Mouse (Mus musculus) liver, embryonic 15.5 days (tissue): ENCODE results near the gene Lamb2. TPM values are rescaled to one million over a fixed set of nuclear protein-coding genes. Genes with fewer than 3 reads are reported as not detected.

Source experiments
- ATAC-seq: fragments of 200-750 bp; cut with Nextera tagmentation; 2 replicates; pipeline ENCODE4 v1.8.0; 2017; ENCODE audit warnings: moderate number of reproducible peaks, mild to moderate bottlenecking, moderate library complexity; ENCODE audit not compliant: insufficient read depth
- H3K27ac ChIP-seq: fragments of 300-500 bp; sonication (generic); replicated peaks from 2 replicates; pipeline ENCODE4 v1.5.1; 2015; ENCODE audit warnings: mild to moderate bottlenecking, inconsistent platforms
- H3K27me3 ChIP-seq: fragments of 300-500 bp; sonication (generic); 2 replicates; pipeline ENCODE4 v1.6.1; 2015; ENCODE audit warnings: mild to moderate bottlenecking, inconsistent platforms
- H3K36me3 ChIP-seq: fragments of 300-500 bp; sonication (generic); replicated peaks from 2 replicates; pipeline ENCODE4 v1.6.1; 2015; ENCODE audit warnings: moderate library complexity, mild to moderate bottlenecking, inconsistent platforms
- H3K4me1 ChIP-seq: fragments of 300-500 bp; sonication (generic); replicated peaks from 2 replicates; pipeline ENCODE4 v1.6.1; 2015; ENCODE audit warnings: inconsistent platforms
- H3K4me2 ChIP-seq: fragments of 300-500 bp; sonication (generic); 2 replicates; pipeline ENCODE4 v1.6.1; 2015; ENCODE audit warnings: moderate library complexity, mild to moderate bottlenecking, inconsistent platforms
- H3K4me3 ChIP-seq: fragments of 300-500 bp; sonication (generic); replicated peaks from 2 replicates; pipeline ENCODE4 v1.5.1; 2015; ENCODE audit warnings: mild to moderate bottlenecking, inconsistent platforms
- H3K9ac ChIP-seq: fragments of 300-500 bp; sonication (generic); 2 replicates; pipeline ENCODE4 v1.6.1; 2015; ENCODE audit warnings: moderate library complexity, mild to moderate bottlenecking, inconsistent platforms
- H3K9me3 ChIP-seq: fragments of 300-500 bp; sonication (generic); replicated peaks from 2 replicates; pipeline ENCODE4 v1.6.1; 2016; ENCODE audit warnings: inconsistent platforms
- WGBS: fragments of 180-500 bp; shearing (Covaris S2); methylation state at CpG from one replicate; pipeline ENCODE4 v1.1.7; 2015; ENCODE audit warnings: mixed read lengths; ENCODE audit not compliant: insufficient replicate concordance; 5-methylcytosine and 5-hydroxymethylcytosine counted together
- polyA plus RNA-seq: library from polyadenylated mRNA; unstranded; fragments of >200 nt; fragmentation: Nextera tagmentation; extraction: Ambion mirVana; gene quantifications from 2 replicates; pipeline ENCODE4 v1.2.1, GENCODE M21; 2015

The Lamb2 gene
- polyA plus RNA-seq, 1 experiment from 2014 or later: 8.5 TPM

- Histone ChIP-seq H3K27ac (no peak overlapping the region), H3K9ac (no peak overlapping the region), H3K4me3 (no peak overlapping the region), H3K27me3 (peaks cover 18% of the 10 kb centered on the region), H3K36me3 (peaks cover 6% of the 10 kb centered on the region; the same call in 1 of the 2 replicates), H3K4me2 (no peak overlapping the region), H3K4me1 (peaks cover 20% of the 10 kb centered on the region), H3K9me3 (no peaks in the 10 kb centered on the region)
- ATAC-seq: no peak
- 87% methylated on average over 18 of the region's 18 CpGs for WGBS
Observed at GRCm38 (mm10) chr9:108483051-108483790, 3.7 kb downstream of the Lamb2 start.

GRCm38 (mm10) chr9:108484021-108484420, 4.5 kb downstream of the Lamb2 start:
- WGBS: 79% methylated on average over 15 of the region's 15 CpGs
- ATAC-seq: no peak
- Histone ChIP-seq H3K4me2 (no peak overlapping the region), H3K27ac (no peak overlapping the region), H3K9me3 (no peaks in the 10 kb centered on the region), H3K36me3 (peaks cover 6% of the 10 kb centered on the region; the same call in 1 of the 2 replicates), H3K4me1 (peaks cover 15% of the 10 kb centered on the region), H3K9ac (no peak overlapping the region), H3K27me3 (peaks cover 13% of the 10 kb centered on the region; the same call in 1 of the 2 replicates), H3K4me3 (no peak overlapping the region)

- no peak for ATAC-seq
- no peak overlapping the region for H3K9ac ChIP-seq
- peaks cover 6% of the 10 kb centered on the region; the same call in 1 of the 2 replicates for H3K36me3 ChIP-seq
- 78% methylated on average over 19 of the region's 19 CpGs for WGBS
- H3K4me2 ChIP-seq: no peak overlapping the region
- H3K27ac ChIP-seq: no peak overlapping the region
- H3K9me3 ChIP-seq: no peaks in the 10 kb centered on the region
- no peak overlapping the region for H3K4me3 ChIP-seq
- peaks cover 11% of the 10 kb centered on the region for H3K4me1 ChIP-seq
- H3K27me3 ChIP-seq: no peaks in the 10 kb centered on the region
Observed at GRCm38 (mm10) chr9:108485301-108485875, 5.9 kb downstream of the Lamb2 start.

- Histone ChIP-seq H3K9me3 (no peaks in the 10 kb centered on the region), H3K4me2 (no peak overlapping the region), H3K9ac (no peak overlapping the region), H3K27ac (no peak overlapping the region), H3K27me3 (no peaks in the 10 kb centered on the region), H3K4me1 (peaks cover 19% of the 10 kb centered on the region), H3K4me3 (no peak overlapping the region), H3K36me3 (peaks cover 6% of the 10 kb centered on the region; the same call in 1 of the 2 replicates)
- ATAC-seq: no peak
- 65% methylated on average over 8 of the region's 8 CpGs for WGBS
Observed at GRCm38 (mm10) chr9:108486973-108487530, 7.5 kb downstream of the Lamb2 start.

- Histone ChIP-seq H3K9ac (no peak overlapping the region), H3K4me2 (no peak overlapping the region), H3K36me3 (peaks cover 19% of the 10 kb centered on the region), H3K4me3 (no peak overlapping the region), H3K27me3 (no peaks in the 10 kb centered on the region), H3K27ac (no peak overlapping the region), H3K4me1 (peaks cover 29% of the 10 kb centered on the region), H3K9me3 (no peaks in the 10 kb centered on the region)
- no peak for ATAC-seq
- WGBS: 83% methylated on average over 17 of the region's 17 CpGs
Observed at GRCm38 (mm10) chr9:108488403-108488802, 8.9 kb downstream of the Lamb2 start.

GRCm38 (mm10) chr9:108489215-108489614, 9.7 kb downstream of the Lamb2 start:
- Histone ChIP-seq H3K9me3 (no peaks in the 10 kb centered on the region), H3K4me3 (no peak overlapping the region), H3K4me1 (peaks cover 29% of the 10 kb centered on the region), H3K9ac (no peak overlapping the region), H3K27me3 (no peaks in the 10 kb centered on the region), H3K27ac (peak overlapping the region; percentile 97; the same call in 1 of the 2 replicates), H3K4me2 (no peak overlapping the region), H3K36me3 (peaks cover 27% of the 10 kb centered on the region)
- WGBS: 88% methylated on average over 20 of the region's 20 CpGs
- ATAC-seq: no peak

GRCm38 (mm10) chr9:108489702-108490558, 10.4 kb downstream of the Lamb2 start:
- 70% methylated on average over 26 of the region's 26 CpGs for WGBS
- peak overlapping the region; percentile 96 for H3K4me3 ChIP-seq
- H3K36me3 ChIP-seq: peaks cover 34% of the 10 kb centered on the region

GRCm38 (mm10) chr9:108490559-108491285, 11.2 kb downstream of the Lamb2 start, which contains the start of gene Usp19:
TSS of gene Usp19 (plus strand) at chr9:108490602.
- peaks cover 42% of the 10 kb centered on the region for H3K36me3 ChIP-seq
- ATAC-seq: peak; percentile 88
- H3K9ac ChIP-seq: peak within 1 kb of the TSS; percentile 92

More at GRCm38 (mm10) chr9:108489702-108490558, 10.4 kb downstream of the Lamb2 start:
- no peak for ATAC-seq
- Histone ChIP-seq H3K9ac (peak overlapping the region; percentile 92), H3K4me2 (peak overlapping the region; percentile 87), H3K4me1 (peaks cover 29% of the 10 kb centered on the region), H3K9me3 (no peaks in the 10 kb centered on the region), H3K27ac (peak overlapping the region; percentile 97), H3K27me3 (no peaks in the 10 kb centered on the region)

GRCm38 (mm10) chr9:108491286-108491580, 11.7 kb downstream of the Lamb2 start:
- Histone ChIP-seq H3K9ac (peak overlapping the region; percentile 92), H3K4me3 (peak overlapping the region; percentile 96), H3K4me1 (peaks cover 29% of the 10 kb centered on the region), H3K9me3 (no peaks in the 10 kb centered on the region), H3K4me2 (peak overlapping the region; percentile 87), H3K27me3 (no peaks in the 10 kb centered on the region), H3K36me3 (peaks cover 47% of the 10 kb centered on the region), H3K27ac (peak overlapping the region; percentile 97)
- peak; percentile 19; the same call in 1 of the 2 replicates for ATAC-seq
- 1% methylated on average over 12 of the region's 12 CpGs for WGBS

More at GRCm38 (mm10) chr9:108490559-108491285, 11.2 kb downstream of the Lamb2 start, which contains the start of gene Usp19:
- Histone ChIP-seq H3K4me2 (peak within 1 kb of the TSS; percentile 87), H3K9me3 (no peaks in the 10 kb centered on the region), H3K27ac (peak within 1 kb of the TSS; percentile 97), H3K4me1 (peaks cover 29% of the 10 kb centered on the region), H3K27me3 (no peaks in the 10 kb centered on the region), H3K4me3 (peak within 1 kb of the TSS; percentile 96)
- WGBS: under 1% methylated on average over 69 of the region's 69 CpGs

GRCm38 (mm10) chr9:108492043-108492750, 12.7 kb downstream of the Lamb2 start:
- Histone ChIP-seq H3K4me2 (peak overlapping the region; percentile 87), H3K27ac (peak overlapping the region; percentile 97), H3K4me3 (peak overlapping the region; percentile 96), H3K27me3 (no peaks in the 10 kb centered on the region), H3K9me3 (no peaks in the 10 kb centered on the region), H3K36me3 (peaks cover 54% of the 10 kb centered on the region), H3K9ac (peak overlapping the region; percentile 92), H3K4me1 (peaks cover 29% of the 10 kb centered on the region)
- 68% methylated on average over 16 of the region's 16 CpGs for WGBS
- no peak for ATAC-seq
